Mouse (Mus musculus): Measurements from ENCODE around the gene Hspa8. TPM values are rescaled to one million over a fixed set of nuclear protein-coding genes. Genes with fewer than 3 reads are reported as not detected.

Gene Hspa8
- total RNA-seq, 2 experiments from 2014 or later = 2,189 to 2,356 TPM

Other genes with a start within 250 kb of the Hspa8 start
- not detected for gene Gm21915, start 130.4 kb upstream of the Hspa8 start, total RNA-seq (2021)
- gene Clmp, start 115.0 kb upstream of the Hspa8 start, total RNA-seq (2021) = 10 to 100 TPM; 29.8 to 30.2 TPM
- gene Bsx, start 73.1 kb downstream of the Hspa8 start, total RNA-seq (2021) = not detected
- gene Jhy, start 163.1 kb downstream of the Hspa8 start, total RNA-seq (2021) = 1 to 10 TPM in 1 of 2 experiments, under 1 TPM in 1; 0.88 to 1.1 TPM
- gene Crtam, start 203.6 kb downstream of the Hspa8 start, total RNA-seq (2021) = under 1 TPM in 1 of 2 experiments, not detected in 1; 0.20 TPM

Data from left cerebral cortex, postnatal 14 days (tissue).